Mouse (Mus musculus) midbrain, postnatal 0 days (tissue): ENCODE results near the gene Htra1. TPM values are rescaled to one million over a fixed set of nuclear protein-coding genes. Genes with fewer than 3 reads are reported as not detected.
A peak's percentile ranks its signal among the peaks of the same experiment; 100 is the strongest.

Source experiments
- ATAC-seq: fragments of 200-750 bp; cut with Nextera tagmentation; 2 replicates; pipeline ENCODE4 v1.8.0; 2017; ENCODE audit warnings: moderate number of reproducible peaks, mild to moderate bottlenecking, moderate TSS enrichment, moderate library complexity; ENCODE audit not compliant: low FRiP score
- DNase-seq: peaks from one replicate; pipeline ENCODE4 v3.0.0-alpha.2; 2015; ENCODE audit warnings: low spot score
- H3K27ac ChIP-seq: fragments of 300-500 bp; sonication (generic); 2 replicates; pipeline ENCODE4 v1.5.1; 2014; ENCODE audit warnings: low read depth, mild to moderate bottlenecking, low read length, mixed read lengths
- H3K27me3 ChIP-seq: fragments of 300-500 bp; sonication (generic); 2 replicates; pipeline ENCODE4 v1.6.1; 2014; ENCODE audit warnings: low read length, control low read depth, mixed read lengths; ENCODE audit not compliant: insufficient read depth
- H3K36me3 ChIP-seq: fragments of 300-500 bp; sonication (generic); 2 replicates; pipeline ENCODE4 v1.6.1; 2014; ENCODE audit warnings: low read length, control low read depth, mixed read lengths; ENCODE audit not compliant: insufficient read depth
- H3K4me1 ChIP-seq: fragments of 300-500 bp; sonication (generic); 2 replicates; pipeline ENCODE4 v1.6.1; 2014; ENCODE audit warnings: mild to moderate bottlenecking, control low read depth, antibody characterized with exemption, low read length, mixed read lengths; ENCODE audit not compliant: insufficient read depth
- H3K4me2 ChIP-seq: fragments of 300-500 bp; sonication (generic); 2 replicates; pipeline ENCODE4 v1.6.1; 2014; ENCODE audit warnings: low read depth, mild to moderate bottlenecking, low read length, mixed read lengths; ENCODE audit not compliant: poor library complexity, severe bottlenecking
- H3K4me3 ChIP-seq: fragments of 300-500 bp; sonication (generic); 2 replicates; pipeline ENCODE4 v1.5.1; 2014; ENCODE audit warnings: low read depth, mild to moderate bottlenecking, low read length, moderate library complexity
- H3K9ac ChIP-seq: fragments of 300-500 bp; sonication (generic); replicated peaks from 2 replicates; pipeline ENCODE4 v1.6.1; 2014; ENCODE audit warnings: mild to moderate bottlenecking, low read length, moderate library complexity, mixed read lengths; ENCODE audit not compliant: poor library complexity, severe bottlenecking
- H3K9me3 ChIP-seq: fragments of 300-500 bp; sonication (generic); 2 replicates; pipeline ENCODE4 v1.6.1; 2016; ENCODE audit warnings: low read length, control low read depth
- CTCF ChIP-seq: IDR thresholded peaks from 2 replicates; pipeline ENCODE4 v1.5.1; 2016; ENCODE audit warnings: antibody characterized with exemption, mild to moderate bottlenecking
- WGBS: fragments of 180-500 bp; shearing (Covaris S2); extraction: QIAGEN DNeasy Blood & Tissue Kit; methylation state at CpG from one replicate; pipeline ENCODE4 v1.1.7; 2014; 5-methylcytosine and 5-hydroxymethylcytosine counted together
- polyA plus RNA-seq: library from polyadenylated mRNA; unstranded; fragments of >200 nt; fragmentation: Nextera tagmentation; extraction: Ambion mirVana; gene quantifications from 2 replicates; pipeline ENCODE4 v1.2.1, GENCODE M21; 2015
- total RNA-seq: library from RNA; depleted of rRNA; stranded (reverse); fragments of >200 nt; gene quantifications from 2 replicates; pipeline ENCODE4 v1.2.3, GENCODE M21; 2014

Gene Htra1
- total and polyA plus RNA-seq, 2 experiments from 2014 or later: 31.8 to 32.9 TPM

DNA sequence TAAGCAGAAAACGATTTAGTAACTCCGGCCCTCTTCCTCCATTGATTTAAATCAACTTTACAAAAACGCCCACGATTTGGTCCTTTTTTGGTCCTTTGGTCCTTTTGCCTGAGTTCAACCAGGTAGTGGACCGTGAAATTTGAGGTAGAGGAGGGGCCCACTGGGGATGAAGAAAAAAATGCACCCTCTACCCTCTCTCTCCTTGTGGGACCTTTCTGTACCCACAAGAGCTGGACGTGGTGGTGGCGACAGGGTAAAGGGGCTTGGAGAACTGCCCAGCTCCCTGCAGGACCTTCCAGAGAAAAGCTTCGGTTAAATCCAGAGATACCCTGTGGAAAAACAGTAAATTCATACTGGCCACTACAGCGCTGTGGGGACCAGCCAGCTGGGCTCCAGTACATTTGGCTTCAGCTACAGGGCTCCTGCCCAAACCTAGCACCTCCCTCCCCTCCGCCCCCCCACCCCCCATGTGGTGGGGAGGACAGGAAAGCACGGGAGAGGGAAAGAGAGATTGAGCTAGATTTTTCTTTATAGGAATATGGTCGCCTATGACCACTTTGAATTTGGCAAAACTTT lies 1.4 kb downstream of the Htra1 start:
- H3K4me2 ChIP-seq: peak overlapping the region; percentile 61; the same call in 1 of the 2 replicates
- no peak overlapping the region for H3K9ac ChIP-seq
- ATAC-seq (no peak), DNase-seq (peak; percentile 35)
- no peaks in the 10 kb centered on the region for H3K9me3 ChIP-seq
- WGBS: 28% methylated on average over 12 of the region's 12 CpGs
- peaks cover 3% of the 10 kb centered on the region; the same call in 1 of the 2 replicates for H3K4me1 ChIP-seq
- no peaks in the 10 kb centered on the region for H3K36me3 ChIP-seq
- H3K4me3 ChIP-seq: peak overlapping the region; percentile 42; the same call in 1 of the 2 replicates
- H3K27ac ChIP-seq: no peak overlapping the region
- H3K27me3 ChIP-seq: peaks cover 55% of the 10 kb centered on the region
- TF ChIP-seq CTCF: no peak

DNA sequence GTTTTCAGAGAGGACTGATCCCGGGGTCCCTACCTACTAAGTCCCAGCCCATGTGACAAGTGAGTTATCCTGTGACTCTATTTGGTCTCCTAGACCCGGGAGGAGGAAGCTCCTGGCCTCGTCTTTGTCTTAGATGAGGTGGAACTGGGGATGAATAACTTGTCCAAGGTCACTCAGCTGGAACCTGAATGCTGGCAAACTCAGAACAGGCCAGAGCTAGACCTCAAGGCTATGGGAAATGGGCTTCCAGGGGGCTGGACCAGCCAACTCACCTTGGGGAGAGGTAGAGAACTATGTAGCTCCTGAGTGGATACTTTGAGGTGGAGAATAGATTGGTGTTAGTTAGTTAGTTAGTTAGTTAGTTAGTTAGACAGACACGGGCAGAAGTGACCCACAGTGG lies 2.1 kb downstream of the Htra1 start:
- H3K27me3 ChIP-seq: peaks cover 54% of the 10 kb centered on the region
- no peak overlapping the region for H3K27ac ChIP-seq
- H3K4me2 ChIP-seq: no peak overlapping the region
- DNase-seq: no peak
- H3K9ac ChIP-seq: no peak overlapping the region
- no peak for TF ChIP-seq CTCF
- 53% methylated on average over 4 of the region's 4 CpGs for WGBS
- no peaks in the 10 kb centered on the region for H3K9me3 ChIP-seq
- no peak overlapping the region for H3K4me3 ChIP-seq
- no peaks in the 10 kb centered on the region for H3K36me3 ChIP-seq
- ATAC-seq: no peak
- peaks cover 3% of the 10 kb centered on the region; the same call in 1 of the 2 replicates for H3K4me1 ChIP-seq

DNA sequence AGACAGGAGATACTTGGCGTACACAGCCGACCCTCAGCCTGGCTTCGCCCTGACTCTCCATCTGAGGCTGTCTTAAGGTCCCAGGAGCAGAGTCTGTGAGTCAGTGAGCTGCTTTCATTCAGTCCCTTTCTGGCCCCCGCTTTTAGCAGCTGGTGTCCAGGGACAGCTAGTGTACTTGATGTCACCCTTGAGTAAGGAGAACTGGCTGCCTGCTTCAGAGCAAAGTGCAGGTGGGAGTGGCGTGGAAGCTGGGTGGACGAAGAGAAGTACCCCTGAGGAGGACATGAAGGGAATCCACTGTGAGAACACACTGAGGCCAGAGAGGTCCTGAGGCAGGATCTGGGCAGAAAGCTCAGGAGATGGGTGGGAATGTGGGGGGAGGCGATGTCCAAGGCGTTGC lies 3.0 kb downstream of the Htra1 start:
- TF ChIP-seq CTCF: no peak
- WGBS: 90% methylated on average over 8 of the region's 8 CpGs
- H3K4me2 ChIP-seq: no peak overlapping the region
- no peak for ATAC-seq
- H3K4me1 ChIP-seq: peaks cover 3% of the 10 kb centered on the region; the same call in 1 of the 2 replicates
- H3K27me3 ChIP-seq: peaks cover 46% of the 10 kb centered on the region
- no peak for DNase-seq
- H3K9ac ChIP-seq: no peak overlapping the region
- H3K27ac ChIP-seq: no peak overlapping the region
- H3K36me3 ChIP-seq: no peaks in the 10 kb centered on the region
- H3K9me3 ChIP-seq: no peaks in the 10 kb centered on the region
- no peak overlapping the region for H3K4me3 ChIP-seq

DNA sequence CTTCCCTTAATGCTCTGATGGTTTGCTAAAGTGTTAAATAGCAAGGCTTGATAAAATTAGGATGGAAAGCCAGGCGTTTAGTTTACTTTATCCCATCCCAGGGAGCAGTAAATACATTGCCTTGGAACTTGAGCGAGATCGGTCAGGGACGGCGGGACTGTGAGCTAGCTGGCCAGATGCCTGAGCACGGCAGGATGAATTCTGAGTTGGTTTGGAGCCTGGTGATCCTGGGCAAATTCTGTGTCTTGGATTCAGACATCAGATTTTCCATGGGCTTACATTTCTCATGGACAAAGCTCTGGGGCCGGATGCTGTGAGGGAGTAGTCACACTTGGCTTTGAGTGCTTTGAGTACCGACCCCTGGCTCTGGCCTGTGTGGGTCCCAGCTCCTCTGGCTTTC lies 4.8 kb downstream of the Htra1 start:
- Histone ChIP-seq H3K36me3 (no peaks in the 10 kb centered on the region), H3K27me3 (peaks cover 31% of the 10 kb centered on the region), H3K9me3 (no peaks in the 10 kb centered on the region), H3K27ac (no peak overlapping the region), H3K9ac (no peak overlapping the region), H3K4me1 (peaks cover 3% of the 10 kb centered on the region; the same call in 1 of the 2 replicates), H3K4me3 (no peak overlapping the region), H3K4me2 (no peak overlapping the region)
- no peak for ATAC-seq
- 60% methylated on average over 8 of the region's 8 CpGs for WGBS
- TF ChIP-seq CTCF: no peak
- peak; percentile 17 for DNase-seq

- H3K4me1 ChIP-seq: peaks cover 3% of the 10 kb centered on the region; the same call in 1 of the 2 replicates
- no peaks in the 10 kb centered on the region for H3K36me3 ChIP-seq
- H3K27ac ChIP-seq: no peak overlapping the region
- DNase-seq (no peak), ATAC-seq (no peak)
- H3K4me2 ChIP-seq: no peak overlapping the region
- no peak overlapping the region for H3K4me3 ChIP-seq
- no peak overlapping the region for H3K9ac ChIP-seq
- 89% methylated on average over 8 of the region's 9 CpGs for WGBS
- TF ChIP-seq CTCF: no peak
- H3K9me3 ChIP-seq: no peaks in the 10 kb centered on the region
- peaks cover 6% of the 10 kb centered on the region; the same call in 1 of the 2 replicates for H3K27me3 ChIP-seq
These were observed 7.5 kb downstream of the Htra1 start for GRCm38 (mm10) chr7:130943280-130943895.

DNA sequence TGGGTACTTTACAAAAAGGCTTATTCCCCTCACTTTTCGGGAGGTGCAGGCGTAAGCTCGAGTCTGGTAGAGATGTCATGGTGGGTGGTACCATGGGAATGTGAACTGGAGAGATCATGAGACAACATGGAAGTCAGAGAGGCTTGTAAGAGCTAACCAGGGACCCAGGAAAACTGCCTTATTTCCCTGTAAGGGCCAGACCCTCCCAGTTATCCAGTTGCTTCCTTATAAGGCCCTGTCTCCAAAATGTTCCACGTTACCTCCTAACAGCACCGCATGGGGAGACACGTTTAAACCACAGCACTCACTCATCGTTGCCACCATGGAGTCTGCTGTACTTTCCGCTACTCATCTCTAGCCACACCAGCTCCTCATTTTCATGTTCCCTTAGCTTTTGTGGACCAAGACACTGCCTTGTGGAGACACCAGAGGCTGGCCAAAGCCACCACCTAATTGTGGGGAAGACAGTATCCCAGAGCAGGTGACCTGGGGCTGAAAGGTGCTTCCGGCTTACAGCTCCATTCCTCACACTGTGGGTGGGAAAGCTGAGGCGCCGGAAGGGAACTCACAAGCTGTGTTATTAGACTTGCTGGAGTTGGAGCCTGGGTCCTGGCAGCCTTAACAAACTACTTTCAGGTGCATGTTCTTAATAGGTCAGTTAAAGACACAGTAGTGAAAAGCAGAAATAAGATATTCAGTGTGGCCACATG lies 9.0 kb downstream of the Htra1 start:
- ATAC-seq (no peak), DNase-seq (no peak)
- Histone ChIP-seq H3K4me3 (no peak overlapping the region), H3K9ac (no peak overlapping the region), H3K27me3 (no peaks in the 10 kb centered on the region), H3K27ac (no peak overlapping the region), H3K4me1 (peaks cover 3% of the 10 kb centered on the region; the same call in 1 of the 2 replicates), H3K9me3 (no peaks in the 10 kb centered on the region), H3K4me2 (no peak overlapping the region), H3K36me3 (no peaks in the 10 kb centered on the region)
- 92% methylated on average over 11 of the region's 11 CpGs for WGBS
- TF ChIP-seq CTCF: no peak
